In the genomic region with DNA sequence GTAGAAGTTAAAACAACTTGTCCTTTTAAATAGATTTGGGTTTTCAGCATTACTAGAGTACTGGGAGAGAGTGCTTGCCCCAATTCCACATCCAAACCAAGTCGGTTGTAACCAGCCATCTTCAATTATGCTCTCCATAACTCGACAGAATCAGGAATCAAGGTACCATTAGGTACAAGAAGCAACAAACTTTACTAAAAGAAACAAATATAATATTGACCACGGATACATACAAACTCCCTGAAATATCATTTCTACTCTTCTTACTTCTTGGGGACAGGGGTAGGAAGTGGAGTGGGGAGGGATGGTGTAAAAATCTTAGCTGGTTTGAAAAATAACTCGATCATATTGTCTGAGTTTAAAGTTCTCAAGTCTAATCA, we compare ENCODE assay signal across 18 mouse cellular contexts. TPM values are rescaled to one million over a fixed set of nuclear protein-coding genes. Genes with fewer than 3 reads are reported as not detected.
A peak's percentile ranks its signal among the peaks of the same experiment; 100 is the strongest.
DNase-seq lines count a peak whose midpoint lies in the region; ATAC-seq and TF ChIP-seq lines count a peak whose summit lies in the region.
"Had no signal": no experiment of that assay in that cellular context is flagged by ENCODE, and none has a peak within 500 bp of the region (broad histone marks: within the 10 kb centered on the region; RNA-seq: fewer than 3 reads in every experiment).

No protein-coding gene starts in this region.

- peak overlapping the region; percentile 76 for H3K4me3 ChIP-seq in layer of hippocampus, adult 2 months
- peak overlapping the region; percentile 56 for H3K4me3 ChIP-seq in forebrain, embryonic 12.5 days (replicated peaks)
- peak overlapping the region; percentile 29 for H3K4me3 ChIP-seq in hindbrain, embryonic 16.5 days (ENCODE audit: low read length)
- peak overlapping the region; percentile 39; the same call in 1 of the 2 replicates for H3K4me3 ChIP-seq in neural tube, embryonic 14.5 days (ENCODE audit: low read depth, low read length)
- H3K4me3 ChIP-seq in heart, embryonic 10.5 days: no peak overlapping the region
- H3K4me3 ChIP-seq: erythroblast, embryonic 14.5 days had no signal

- WGBS in forebrain, embryonic 12.5 days: 2% methylated on average over 4 of the region's 4 CpGs
- 15% methylated on average over 4 of the region's 4 CpGs for WGBS in hindbrain, embryonic 16.5 days
- 6% methylated on average over 4 of the region's 4 CpGs for WGBS in neural tube, embryonic 14.5 days
- WGBS in heart, embryonic 10.5 days: 5% methylated on average over 4 of the region's 4 CpGs

- no peaks in the 10 kb centered on the region for H3K9me3 ChIP-seq in forebrain, embryonic 12.5 days
- H3K9me3 ChIP-seq in hindbrain, embryonic 16.5 days (ENCODE audit: control insufficient read depth, low read length): no peaks in the 10 kb centered on the region
- H3K9me3 ChIP-seq in neural tube, embryonic 14.5 days (ENCODE audit: control insufficient read depth, low read length): no peaks in the 10 kb centered on the region
- H3K9me3 ChIP-seq in heart, embryonic 10.5 days: no peaks in the 10 kb centered on the region
- H3K9me3 ChIP-seq: limb, embryonic 10.5 days; liver, embryonic 15.5 days had no signal

- TF ChIP-seq CTCF in layer of hippocampus, adult 2 months (conservative IDR thresholded peaks at IDR 0.05): no peak

- H3K27me3 ChIP-seq in forebrain, embryonic 12.5 days: peaks cover 35% of the 10 kb centered on the region
- peaks cover 4% of the 10 kb centered on the region for H3K27me3 ChIP-seq in hindbrain, embryonic 16.5 days (replicated peaks; ENCODE audit: control insufficient read depth, insufficient read depth, low read length)
- no peaks in the 10 kb centered on the region for H3K27me3 ChIP-seq in neural tube, embryonic 14.5 days (ENCODE audit: control insufficient read depth, insufficient read depth, low read length)
- peaks cover 94% of the 10 kb centered on the region for H3K27me3 ChIP-seq in heart, embryonic 10.5 days (ENCODE audit: insufficient read depth, poor library complexity, severe bottlenecking)

- H3K9ac ChIP-seq in forebrain, embryonic 12.5 days: peak overlapping the region; percentile 81
- H3K9ac ChIP-seq in hindbrain, embryonic 16.5 days (ENCODE audit: low read depth, low read length): no peak overlapping the region; the same call in 1 of the 2 replicates
- no peak overlapping the region for H3K9ac ChIP-seq in neural tube, embryonic 14.5 days (replicated peaks; ENCODE audit: low read depth, low read length)
- H3K9ac ChIP-seq: liver, embryonic 15.5 days had no signal

- no peak for ATAC-seq in forebrain, embryonic 12.5 days (ENCODE audit: low FRiP score)
- no peak for ATAC-seq in hindbrain, embryonic 16.5 days
- ATAC-seq in neural tube, embryonic 14.5 days (ENCODE audit: low read depth): no peak

- H3K27ac ChIP-seq in layer of hippocampus, adult 2 months: peak overlapping the region; percentile 87
- peak overlapping the region; percentile 93 for H3K27ac ChIP-seq in forebrain, embryonic 12.5 days
- H3K27ac ChIP-seq in hindbrain, embryonic 16.5 days (ENCODE audit: low read depth, low read length): no peak overlapping the region; the same call in 1 of the 2 replicates
- H3K27ac ChIP-seq in neural tube, embryonic 14.5 days (ENCODE audit: low read depth, low read length): no peak overlapping the region
- H3K27ac ChIP-seq in heart, embryonic 10.5 days: no peak overlapping the region
- H3K27ac ChIP-seq: limb, embryonic 10.5 days; liver, embryonic 15.5 days; macrophage had no signal

- DNase-seq in layer of hippocampus, adult 2 months (ENCODE audit: low spot score in 2 of 2): no peak
- no peak for DNase-seq in layer of hippocampus, adult 11-12 months (ENCODE audit: low spot score)
- DNase-seq in heart, adult 9 months (ENCODE audit: low spot score in 2 of 2): no peak
- DNase-seq in heart, adult 18-20 months: no peak
- DNase-seq in heart, embryonic 10.5 days (ENCODE audit: low spot score): no peak
- DNase-seq: cerebellum, adult 9-10 months; gastrocnemius, postnatal 10 days; heart, postnatal 10 days; kidney, postnatal 25 days; thymus, postnatal 36 days had no signal

- peaks cover 15% of the 10 kb centered on the region; the same call in 1 of the 2 replicates for H3K36me3 ChIP-seq in forebrain, embryonic 12.5 days (replicated peaks)
- H3K36me3 ChIP-seq in hindbrain, embryonic 16.5 days (ENCODE audit: control insufficient read depth, insufficient read depth, low read length): no peaks in the 10 kb centered on the region
- H3K36me3 ChIP-seq in neural tube, embryonic 14.5 days (ENCODE audit: control insufficient read depth, insufficient read depth, low read length): no peaks in the 10 kb centered on the region
- H3K36me3 ChIP-seq in heart, embryonic 10.5 days: no peaks in the 10 kb centered on the region
- H3K36me3 ChIP-seq: limb, embryonic 10.5 days; liver, embryonic 15.5 days had no signal

- H3K4me1 ChIP-seq in forebrain, embryonic 12.5 days: peaks cover 62% of the 10 kb centered on the region
- peaks cover 16% of the 10 kb centered on the region for H3K4me1 ChIP-seq in hindbrain, embryonic 16.5 days (ENCODE audit: control insufficient read depth, insufficient read depth, low read depth, low read length)
- H3K4me1 ChIP-seq in neural tube, embryonic 14.5 days (ENCODE audit: control insufficient read depth, insufficient read depth, low read length): peaks cover 15% of the 10 kb centered on the region; the same call in 1 of the 2 replicates
- H3K4me1 ChIP-seq in heart, embryonic 10.5 days: peaks cover 12% of the 10 kb centered on the region; the same call in 1 of the 2 replicates
- H3K4me1 ChIP-seq: liver, embryonic 15.5 days had no signal

- H3K4me2 ChIP-seq in forebrain, embryonic 12.5 days: peak overlapping the region; percentile 72
- H3K4me2 ChIP-seq in hindbrain, embryonic 16.5 days (ENCODE audit: low read length): peak overlapping the region; percentile 81
- peak overlapping the region; percentile 65; the same call in 1 of the 2 replicates for H3K4me2 ChIP-seq in neural tube, embryonic 14.5 days (ENCODE audit: low read depth, low read length)

RNA-seq across cellular contexts. Expression of a gene that starts 16.7 kb away (rescaled TPM):
- 10 to 100 TPM; 60.7 to 66.4 TPM for total RNA-seq in layer of hippocampus, adult 2 months (2021)
- polyA plus RNA-seq in forebrain, embryonic 12.5 days (2016; fragmentation: Nextera tagmentation; extraction: Ambion mirVana): 38.2 and 46.0 TPM in 2 replicates
- 8.4 and 9.5 TPM in 2 replicates for polyA plus RNA-seq in hindbrain, embryonic 16.5 days (2015; fragmentation: Nextera tagmentation; extraction: Ambion mirVana)
- polyA plus RNA-seq in neural tube, embryonic 14.5 days (2014; fragmentation: Nextera tagmentation; extraction: Ambion mirVana): 10.4 and 11.0 TPM in 2 replicates
- under 1 TPM in 1 of 2 experiments, not detected in 1; 0.03 TPM for total RNA-seq in heart, adult 18-20 months (2021)
- polyA plus RNA-seq in heart, embryonic 10.5 days (2016; fragmentation: Nextera tagmentation; extraction: Ambion mirVana): 0.03 and 0.43 TPM in 2 replicates
- total RNA-seq: heart, postnatal 10 days; neutrophil, adult 5-6 weeks had no signal
- polyA plus RNA-seq: erythroblast, embryonic 14.5 days; limb, embryonic 10.5 days; macrophage had no signal

Comparison
In these comparisons a context has a peak if more than half of its experiments do, and no peak if none do; other contexts are left out.
1. H3K27ac ChIP-seq: peak in layer of hippocampus, adult 2 months (single experiment) and forebrain, embryonic 12.5 days (single experiment); none in hindbrain, embryonic 16.5 days (single experiment), neural tube, embryonic 14.5 days (single experiment) and heart, embryonic 10.5 days (single experiment).
2. Peak in every context shown above with its lines, with median percentiles within 50 percentile points of each other: H3K4me2 ChIP-seq.